Mouse (Mus musculus) lung, embryonic 14.5 days (tissue): ENCODE results near the gene Ufc1. TPM values are rescaled to one million over a fixed set of nuclear protein-coding genes. Genes with fewer than 3 reads are reported as not detected.

Source experiments
- ATAC-seq: fragments of 200-750 bp; cut with Nextera tagmentation; 2 replicates; pipeline ENCODE4 v1.8.0; 2017; ENCODE audit warnings: mild to moderate bottlenecking, moderate TSS enrichment, moderate library complexity; ENCODE audit not compliant: insufficient read depth
- DNase-seq: peaks from one replicate; pipeline ENCODE4 v3.0.0-alpha.2; 2015
- H3K27ac ChIP-seq: fragments of 300-500 bp; sonication (generic); 2 replicates; pipeline ENCODE4 v1.5.1; 2014; ENCODE audit warnings: low read depth, mild to moderate bottlenecking, moderate library complexity
- H3K27me3 ChIP-seq: fragments of 300-500 bp; sonication (generic); 2 replicates; pipeline ENCODE4 v1.6.1; 2014; ENCODE audit warnings: low read length, control low read depth; ENCODE audit not compliant: insufficient read depth
- H3K36me3 ChIP-seq: fragments of 300-500 bp; sonication (generic); 2 replicates; pipeline ENCODE4 v1.6.1; 2014; ENCODE audit warnings: control low read depth; ENCODE audit not compliant: insufficient read depth
- H3K4me1 ChIP-seq: fragments of 300-500 bp; sonication (generic); 2 replicates; pipeline ENCODE4 v1.6.1; 2014; ENCODE audit warnings: antibody characterized with exemption, control low read depth; ENCODE audit not compliant: insufficient read depth
- H3K4me2 ChIP-seq: fragments of 300-500 bp; sonication (generic); 2 replicates; pipeline ENCODE4 v1.6.1; 2014; ENCODE audit warnings: mild to moderate bottlenecking
- H3K4me3 ChIP-seq: fragments of 300-500 bp; sonication (generic); 2 replicates; pipeline ENCODE4 v1.5.1; 2014; ENCODE audit warnings: low read depth, low read length
- H3K9ac ChIP-seq: fragments of 300-500 bp; sonication (generic); 2 replicates; pipeline ENCODE4 v1.6.1; 2014
- H3K9me3 ChIP-seq: fragments of 300-500 bp; sonication (generic); 2 replicates; pipeline ENCODE4 v1.6.1; 2016; ENCODE audit warnings: low read depth, low read length, control low read depth
- CTCF ChIP-seq: IDR thresholded peaks from 2 replicates; pipeline ENCODE4 v1.5.1; 2016; ENCODE audit warnings: antibody characterized with exemption, low read depth
- WGBS: fragments of 180-500 bp; shearing (Covaris S2); extraction: QIAGEN DNeasy Blood & Tissue Kit; methylation state at CpG from one replicate; pipeline ENCODE4 v1.1.7; 2014; 5-methylcytosine and 5-hydroxymethylcytosine counted together
- polyA plus RNA-seq: library from polyadenylated mRNA; unstranded; fragments of >200 nt; fragmentation: Nextera tagmentation; extraction: Ambion mirVana; gene quantifications from 2 replicates; pipeline ENCODE4 v1.2.1, GENCODE M21; 2014

Gene Ufc1
- polyA plus RNA-seq, 1 experiment from 2014 or later, result 108 TPM

- DNase-seq (peak; percentile 85), ATAC-seq (peak; percentile 92)
- WGBS, result 4% methylated on average over 2 of the region's 2 CpGs
- peaks cover 20% of the 10 kb centered on the region for H3K4me1 ChIP-seq
- H3K9ac ChIP-seq, result no peak overlapping the region
- peaks cover 5% of the 10 kb centered on the region; the same call in 1 of the 2 replicates for H3K36me3 ChIP-seq
- no peaks in the 10 kb centered on the region for H3K9me3 ChIP-seq
- H3K27me3 ChIP-seq, result no peaks in the 10 kb centered on the region
- H3K27ac ChIP-seq, result peak overlapping the region; percentile 90
- H3K4me2 ChIP-seq, result peak overlapping the region; percentile 62
- no peak overlapping the region for H3K4me3 ChIP-seq
- no peak for TF ChIP-seq CTCF
These were observed 31.6 kb downstream of the Ufc1 start for GRCm38 (mm10) chr1:171263185-171263611.

DNA sequence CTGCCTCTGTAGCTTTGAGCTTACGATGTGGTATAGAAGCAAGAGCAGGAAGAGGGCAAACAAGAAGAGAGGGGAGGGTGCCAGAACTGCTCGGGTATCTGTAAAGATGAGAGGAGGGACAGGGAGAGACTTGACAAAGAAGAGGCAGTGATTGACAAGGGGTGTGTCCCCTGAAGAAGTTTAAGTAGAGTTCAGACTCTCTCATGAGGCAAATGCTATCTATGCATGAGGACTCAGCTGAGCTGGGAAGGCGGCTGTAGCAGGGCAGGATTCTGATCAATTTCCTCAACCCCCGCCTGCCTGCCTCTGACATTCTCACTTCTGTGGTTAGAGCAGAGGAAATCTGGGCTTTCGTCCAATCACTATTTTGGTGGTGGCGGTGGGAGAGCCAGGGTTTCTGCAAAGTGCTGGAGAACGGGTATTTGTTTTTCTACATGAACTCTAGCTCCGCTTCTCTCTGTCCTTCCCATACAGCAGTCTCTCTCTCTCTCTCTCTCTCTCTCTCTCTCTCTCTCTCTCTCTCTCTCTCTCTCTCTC lies 32.2 kb downstream of the Ufc1 start:
- ATAC-seq, result peak; percentile 86
- peak overlapping the region; percentile 62 for H3K4me2 ChIP-seq

GRCm38 (mm10) chr1:171260316-171260715 lies 34.5 kb downstream of the Ufc1 start:
- Histone ChIP-seq H3K4me2 (no peak overlapping the region), H3K27me3 (no peaks in the 10 kb centered on the region), H3K27ac (no peak overlapping the region), H3K4me1 (peaks cover 20% of the 10 kb centered on the region), H3K36me3 (peaks cover 5% of the 10 kb centered on the region; the same call in 1 of the 2 replicates), H3K9ac (no peak overlapping the region), H3K4me3 (no peak overlapping the region), H3K9me3 (no peaks in the 10 kb centered on the region)
- DNase-seq (peak; percentile 46), ATAC-seq (no peak)
- 23% methylated on average over 3 of the region's 3 CpGs for WGBS
- TF ChIP-seq CTCF, result no peak

More for the DNA sequence above, 32.2 kb downstream of the Ufc1 start:
- peaks cover 5% of the 10 kb centered on the region; the same call in 1 of the 2 replicates for H3K36me3 ChIP-seq
- 0% methylated on average over 8 of the region's 8 CpGs for WGBS
- no peaks in the 10 kb centered on the region for H3K9me3 ChIP-seq
- peaks cover 20% of the 10 kb centered on the region for H3K4me1 ChIP-seq
- peak overlapping the region; percentile 97 for H3K27ac ChIP-seq
- H3K9ac ChIP-seq, result peak overlapping the region; percentile 17; the same call in 1 of the 2 replicates
- H3K27me3 ChIP-seq, result no peaks in the 10 kb centered on the region
- DNase-seq, result peak; percentile 97
- TF ChIP-seq CTCF, result no peak
- H3K4me3 ChIP-seq, result peak overlapping the region; percentile 21

GRCm38 (mm10) chr1:171258921-171259320 lies 35.9 kb downstream of the Ufc1 start:
- H3K27ac ChIP-seq, result no peak overlapping the region
- H3K9ac ChIP-seq, result no peak overlapping the region
- no peak for DNase-seq
- ATAC-seq, result no peak
- no peak overlapping the region for H3K4me2 ChIP-seq
- peaks cover 10% of the 10 kb centered on the region; the same call in 1 of the 2 replicates for H3K36me3 ChIP-seq
- H3K27me3 ChIP-seq, result no peaks in the 10 kb centered on the region
- WGBS, result 71% methylated on average over 17 of the region's 17 CpGs
- no peak overlapping the region for H3K4me3 ChIP-seq
- H3K4me1 ChIP-seq, result peaks cover 18% of the 10 kb centered on the region
- TF ChIP-seq CTCF, result no peak
- H3K9me3 ChIP-seq, result no peaks in the 10 kb centered on the region

DNA sequence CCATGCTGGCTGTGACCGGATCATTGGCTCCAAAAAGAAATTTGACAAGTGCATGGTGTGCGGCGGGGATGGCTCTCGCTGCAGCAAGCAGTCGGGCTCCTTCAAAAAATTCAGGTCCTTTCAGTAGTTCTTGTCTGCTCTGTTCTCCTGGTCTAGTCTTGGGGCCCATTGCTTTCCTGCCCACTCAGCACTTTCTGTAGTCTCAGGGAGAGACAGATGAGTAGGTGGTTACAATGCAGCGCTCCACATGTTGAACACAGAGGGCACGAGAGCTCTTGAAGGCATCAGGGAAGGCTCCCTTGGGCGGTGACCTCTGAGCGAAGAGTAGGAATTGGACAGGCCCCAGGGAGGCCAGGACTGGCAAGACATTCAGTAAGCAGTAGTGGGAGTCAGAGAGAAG lies 37.0 kb downstream of the Ufc1 start:
- no peaks in the 10 kb centered on the region for H3K9me3 ChIP-seq
- H3K4me2 ChIP-seq, result no peak overlapping the region
- peaks cover 16% of the 10 kb centered on the region for H3K4me1 ChIP-seq
- no peak for ATAC-seq
- no peak for DNase-seq
- peaks cover 13% of the 10 kb centered on the region; the same call in 1 of the 2 replicates for H3K36me3 ChIP-seq
- WGBS, result 79% methylated on average over 9 of the region's 9 CpGs
- no peak overlapping the region for H3K4me3 ChIP-seq
- no peaks in the 10 kb centered on the region for H3K27me3 ChIP-seq
- no peak for TF ChIP-seq CTCF
- H3K27ac ChIP-seq, result no peak overlapping the region
- H3K9ac ChIP-seq, result no peak overlapping the region

DNA sequence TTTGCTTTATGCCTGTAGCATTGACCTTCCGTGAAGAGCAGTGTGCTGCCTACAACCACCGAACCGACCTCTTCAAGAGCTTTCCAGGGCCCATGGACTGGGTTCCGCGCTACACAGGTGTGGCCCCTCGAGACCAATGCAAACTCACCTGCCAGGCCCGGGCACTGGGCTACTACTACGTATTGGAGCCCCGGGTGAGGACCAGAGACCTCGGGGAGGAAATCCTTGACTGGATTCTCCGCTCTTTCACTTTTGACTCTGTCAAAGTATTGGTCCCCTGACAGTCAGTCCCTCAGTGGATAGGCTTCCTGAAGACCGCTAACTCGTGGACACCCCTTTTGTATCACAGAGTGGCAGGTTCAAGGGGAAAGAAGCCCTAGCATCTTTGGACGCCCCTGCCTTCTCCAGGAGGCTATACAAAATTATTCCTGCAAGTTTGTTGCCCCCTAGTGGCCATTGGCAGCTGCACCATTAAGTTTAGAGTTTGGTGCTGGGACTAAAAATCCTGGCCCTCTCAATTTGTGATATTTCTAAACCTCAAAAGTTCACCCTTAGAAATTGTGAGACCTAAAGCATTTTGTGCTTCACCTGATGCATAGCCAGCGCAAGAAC lies 37.8 kb downstream of the Ufc1 start:
- DNase-seq (peak; percentile 91), ATAC-seq (peak; percentile 5; the same call in 1 of the 2 replicates)
- WGBS, result 56% methylated on average over 15 of the region's 15 CpGs
- peaks cover 11% of the 10 kb centered on the region for H3K4me1 ChIP-seq
- no peak overlapping the region for H3K9ac ChIP-seq
- peak; percentile 85 for TF ChIP-seq CTCF
- H3K4me2 ChIP-seq, result no peak overlapping the region
- no peaks in the 10 kb centered on the region for H3K9me3 ChIP-seq
- no peak overlapping the region for H3K27ac ChIP-seq
- H3K36me3 ChIP-seq, result peaks cover 13% of the 10 kb centered on the region; the same call in 1 of the 2 replicates
- no peak overlapping the region for H3K4me3 ChIP-seq
- no peaks in the 10 kb centered on the region for H3K27me3 ChIP-seq

DNA sequence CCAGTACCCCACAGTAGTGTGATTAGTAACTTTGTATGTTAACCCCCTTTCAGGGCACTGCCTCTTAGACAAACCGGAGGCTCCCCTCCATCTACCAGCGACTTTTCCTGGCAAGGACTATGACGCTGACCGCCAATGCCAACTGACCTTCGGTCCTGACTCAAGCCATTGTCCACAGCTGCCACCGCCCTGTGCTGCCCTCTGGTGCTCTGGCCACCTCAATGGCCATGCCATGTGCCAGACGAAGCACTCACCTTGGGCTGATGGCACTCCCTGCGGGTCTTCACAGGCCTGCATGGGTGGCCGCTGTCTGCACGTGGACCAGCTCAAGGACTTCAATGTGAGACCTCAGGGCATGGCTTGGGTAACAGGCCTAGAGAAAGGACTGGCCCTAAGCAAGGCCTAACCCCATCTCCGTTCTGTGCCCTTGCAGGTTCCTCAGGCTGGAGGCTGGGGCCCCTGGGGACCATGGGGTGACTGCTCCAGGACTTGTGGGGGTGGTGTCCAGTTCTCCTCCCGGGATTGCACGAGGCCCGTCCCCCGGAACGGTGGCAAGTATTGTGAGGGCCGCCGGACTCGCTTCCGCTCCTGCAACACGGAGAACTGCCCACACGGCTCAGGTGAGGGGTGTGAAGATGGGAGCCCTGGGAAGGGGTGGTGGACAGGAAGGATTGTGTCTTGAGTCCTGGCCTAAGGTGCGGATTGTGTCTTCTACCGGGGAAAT lies 38.6 kb downstream of the Ufc1 start:
- Histone ChIP-seq H3K9ac (no peak overlapping the region), H3K4me3 (no peak overlapping the region), H3K27me3 (no peaks in the 10 kb centered on the region), H3K4me1 (peaks cover 14% of the 10 kb centered on the region), H3K27ac (no peak overlapping the region), H3K36me3 (peaks cover 13% of the 10 kb centered on the region; the same call in 1 of the 2 replicates), H3K9me3 (no peaks in the 10 kb centered on the region), H3K4me2 (no peak overlapping the region)
- WGBS, result 85% methylated on average over 24 of the region's 24 CpGs
- DNase-seq, result no peak
- no peak for TF ChIP-seq CTCF
- no peak for ATAC-seq
